Mouse (Mus musculus): ENCODE measurements around the gene Ikzf3.

GRCm38 (mm10) chr11:98482067-98482466 lies 63.8 kb downstream of the Ikzf3 start:
- TF ChIP-seq CTCF (IDR thresholded peaks at IDR 0.05; ENCODE audit: extremely low read depth, insufficient read depth, insufficient read length, insufficient replicate concordance) (no peak), POLR2A (IDR thresholded peaks at IDR 0.05; ENCODE audit: low read depth, low read length) (no peak)

Data from spleen, adult 2 months (tissue).